Mouse (Mus musculus) T-helper 1 cell (primary cell): ENCODE measurements around the gene Klhl7.

Experiments
- in situ Hi-C: fragments of 300-600 bp; cut with MboI, MseI; formaldehyde crosslinking; loops from one replicate; pipeline ENCODE4 v1.15.1; 2025; ENCODE audit warnings: high pct_unique_total_duplicates

The Klhl7 gene

GRCm38 (mm10) chr5:24100106-24100809, at the start of gene Klhl7:
Klhl7 (plus strand) TSS chr5:24100605.
- in situ Hi-C loops = no loop called here

- in situ Hi-C loops = loop anchor here (25.0 kb wide), 1 partner anchor 190 kb away; no protein-coding TSS in a partner anchor
Measured at GRCm38 (mm10) chr5:24051755-24052675, 48.4 kb upstream of the Klhl7 start.

DNA sequence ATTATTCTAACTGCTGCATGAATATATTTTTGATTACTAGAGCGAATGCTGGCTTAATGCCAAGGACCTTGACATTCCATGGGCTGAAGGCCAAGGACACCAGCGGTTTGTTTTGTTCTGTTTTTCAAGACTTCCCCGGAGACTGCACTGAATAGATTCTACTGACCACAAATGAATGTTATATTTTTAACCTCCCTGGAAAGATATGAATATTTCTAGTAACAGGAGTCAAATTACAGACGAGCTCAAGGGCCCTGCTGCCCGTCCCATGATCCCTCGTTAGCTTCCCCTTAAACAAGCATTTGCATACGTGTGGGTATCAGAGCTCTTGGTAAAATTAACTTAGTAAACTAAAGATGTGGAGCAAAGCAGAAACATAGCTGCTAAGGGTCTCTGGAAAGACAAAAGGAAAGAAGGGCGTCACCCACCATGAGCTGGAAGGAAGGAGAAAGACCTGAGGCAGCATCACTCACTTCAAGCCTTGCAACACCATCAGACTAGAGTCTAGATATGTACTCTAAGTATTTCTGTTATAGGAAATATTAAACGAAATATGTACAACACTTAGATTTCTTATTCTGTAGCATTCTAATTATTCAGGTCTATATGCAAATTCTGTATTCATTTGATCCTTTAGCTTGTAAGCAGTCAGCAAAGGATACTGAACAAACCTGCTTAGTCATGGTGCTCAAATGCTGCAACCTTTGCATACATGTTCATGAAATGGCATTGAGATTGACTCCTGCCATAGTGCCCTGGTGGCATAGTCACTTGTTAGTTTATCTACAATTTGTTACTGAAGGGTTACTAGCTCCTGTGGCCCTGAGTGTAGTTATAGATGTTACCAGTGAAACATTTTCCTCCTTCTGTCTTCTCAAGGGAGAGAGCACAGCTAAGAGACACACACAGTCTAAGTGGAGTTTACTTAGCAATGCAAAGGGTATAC, 46.9 kb upstream of the Klhl7 start:
- in situ Hi-C loops = loop anchor here (25.0 kb wide), 1 partner anchor 191 kb away; no protein-coding TSS in a partner anchor

DNA sequence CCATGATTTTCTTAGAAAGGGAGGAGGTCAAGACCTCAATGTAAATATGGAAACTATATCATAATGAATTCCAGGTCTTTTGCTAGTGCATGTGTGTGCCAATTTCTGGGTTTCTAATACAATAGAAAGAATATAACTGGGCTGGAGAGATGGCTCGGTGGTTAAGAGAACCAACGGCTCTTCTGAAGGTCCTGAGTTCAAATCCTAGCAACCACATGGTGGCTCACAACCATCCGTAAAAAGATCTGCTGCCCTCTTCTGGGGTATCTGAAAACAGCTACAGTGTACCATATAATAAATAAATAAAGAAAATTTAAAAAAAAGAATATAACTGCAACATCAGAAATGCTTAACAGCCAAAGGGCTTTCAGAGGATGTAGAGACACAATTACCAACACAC, 46.0 kb upstream of the Klhl7 start:
- in situ Hi-C loops = loop anchor here (25.0 kb wide), 1 partner anchor 192 kb away; no protein-coding TSS in a partner anchor

DNA sequence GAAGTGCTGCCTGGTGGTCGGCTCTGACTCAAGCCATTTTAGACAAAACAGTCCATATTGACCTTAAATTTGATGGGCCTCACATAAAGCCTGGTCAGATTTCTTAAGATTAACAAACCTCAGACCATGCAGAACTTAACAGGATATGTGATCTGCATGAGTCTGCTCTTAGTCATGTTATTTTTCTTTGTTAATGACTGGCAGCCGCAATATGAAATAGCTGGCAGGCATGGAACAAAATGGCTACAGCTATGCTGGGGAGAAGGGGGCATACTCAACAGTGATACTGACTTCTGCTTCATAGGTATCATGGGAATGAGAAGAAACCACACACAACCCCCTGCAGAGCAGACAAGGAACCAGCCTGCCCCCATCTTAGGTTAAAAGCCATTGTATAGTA, 43.5 kb upstream of the Klhl7 start:
- in situ Hi-C loops = loop anchor here (25.0 kb wide), 1 partner anchor 195 kb away; no protein-coding TSS in a partner anchor

GRCm38 (mm10) chr5:24057592-24057991, 42.8 kb upstream of the Klhl7 start:
- in situ Hi-C loops = loop anchor here (25.0 kb wide), 1 partner anchor 195 kb away; no protein-coding TSS in a partner anchor

DNA sequence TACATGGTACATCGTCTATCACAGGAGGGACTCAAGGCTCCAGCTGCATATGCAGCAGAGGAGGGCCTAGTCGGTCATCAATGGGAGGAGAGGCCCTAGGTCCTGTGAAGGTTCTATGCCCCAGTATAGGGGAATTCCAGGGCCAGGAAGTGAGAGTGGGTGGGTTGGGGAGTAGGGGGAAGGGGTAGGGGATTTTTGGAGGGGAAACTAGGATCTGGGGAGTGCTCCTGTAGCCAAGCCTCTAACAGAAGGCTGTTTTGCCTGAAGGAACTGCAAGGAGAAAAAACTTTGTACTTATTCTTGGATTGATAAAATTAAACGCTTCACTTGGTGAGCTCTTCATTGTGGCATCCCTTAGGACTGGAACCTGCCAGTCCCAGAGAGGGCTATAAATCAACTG, 39.5 kb upstream of the Klhl7 start:
- in situ Hi-C loops = loop anchor here (25.0 kb wide), 1 partner anchor 199 kb away; no protein-coding TSS in a partner anchor

GRCm38 (mm10) chr5:24063034-24063433, 37.4 kb upstream of the Klhl7 start:
- in situ Hi-C loops = loop anchor here (25.0 kb wide), 1 partner anchor 201 kb away; no protein-coding TSS in a partner anchor

DNA sequence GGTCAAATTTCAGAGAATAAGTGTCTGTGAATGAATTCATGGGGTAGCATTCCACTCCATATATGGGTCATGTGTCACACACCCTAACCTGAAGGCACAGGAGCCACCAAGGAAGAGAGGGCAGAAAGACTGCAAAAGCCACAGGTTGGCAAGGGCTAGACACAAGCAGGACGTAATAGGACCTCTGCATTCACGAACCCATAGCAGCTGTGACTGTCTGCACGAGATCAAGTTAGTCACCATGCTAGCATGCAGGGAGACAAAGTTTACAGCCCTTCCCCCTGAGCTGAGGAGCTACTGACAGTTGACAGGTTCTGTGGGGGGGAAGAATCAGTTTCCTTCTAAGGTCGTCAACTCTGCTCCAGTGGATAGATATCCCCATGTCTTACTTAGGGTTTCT, 36.9 kb upstream of the Klhl7 start:
- in situ Hi-C loops = loop anchor here (25.0 kb wide), 1 partner anchor 201 kb away; no protein-coding TSS in a partner anchor

GRCm38 (mm10) chr5:24068955-24069354, 31.4 kb upstream of the Klhl7 start:
- in situ Hi-C loops = loop anchor here (25.0 kb wide), 1 partner anchor 207 kb away; no protein-coding TSS in a partner anchor

DNA sequence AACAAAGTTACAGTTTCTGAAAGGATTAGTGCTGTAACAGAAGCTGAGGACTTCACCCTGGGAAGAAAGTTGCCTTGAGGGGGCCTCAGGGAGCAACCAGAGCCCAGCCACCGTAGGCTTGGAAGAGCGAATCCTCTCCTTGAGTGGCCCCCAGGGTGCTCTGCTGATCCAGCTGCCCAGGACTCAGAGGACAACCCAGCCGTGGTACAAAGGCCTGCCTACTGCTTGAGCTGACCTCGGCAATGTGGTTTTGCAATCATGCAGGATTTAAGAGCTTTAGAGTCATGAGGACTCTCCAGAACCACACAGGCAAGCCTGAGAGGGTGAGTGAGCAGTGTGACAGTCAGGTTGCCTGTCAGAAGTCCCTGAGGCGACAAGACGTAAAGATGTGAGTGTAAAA, 28.4 kb upstream of the Klhl7 start:
- in situ Hi-C loops = loop anchor here (25.0 kb wide), 1 partner anchor 210 kb away; no protein-coding TSS in a partner anchor

DNA sequence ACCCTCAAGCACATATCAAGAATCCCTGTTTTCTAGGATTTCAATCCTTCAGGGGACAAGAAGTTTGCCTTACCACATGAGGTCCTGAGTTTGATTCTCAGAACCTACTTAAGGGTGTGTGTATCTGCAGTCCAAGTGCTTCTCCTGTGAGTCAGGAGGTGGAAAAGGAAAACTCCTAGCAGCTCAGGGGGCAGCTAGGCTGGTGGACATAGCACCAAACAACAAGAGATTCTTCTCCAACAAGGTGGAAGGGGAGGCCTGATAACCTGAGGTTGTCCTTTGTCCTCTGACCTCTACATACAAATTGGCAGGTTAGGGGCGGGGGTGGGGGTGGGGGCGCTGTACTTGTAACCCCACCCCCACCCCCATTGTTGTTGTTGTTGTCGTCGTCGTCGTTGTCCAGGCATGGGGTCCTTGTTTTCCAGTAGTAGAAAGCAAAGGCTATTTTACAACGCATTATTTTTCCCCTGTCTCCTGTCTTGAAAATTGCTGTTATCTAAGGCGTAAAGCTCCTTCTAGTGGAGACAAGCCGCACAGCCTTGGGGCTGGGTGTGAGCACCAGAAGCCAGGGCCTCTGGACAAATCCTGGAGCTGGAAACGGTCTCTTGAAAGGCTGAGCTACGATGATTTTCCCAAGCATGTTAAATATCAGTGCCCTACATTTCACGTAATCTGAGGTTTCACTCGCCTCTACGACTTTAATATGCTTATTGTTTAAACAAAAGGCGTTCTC, 23.3 kb upstream of the Klhl7 start:
- in situ Hi-C loops = no loop called here

- in situ Hi-C loops = no loop called here
Measured at GRCm38 (mm10) chr5:24077739-24078306, 22.6 kb upstream of the Klhl7 start.

GRCm38 (mm10) chr5:24078420-24079179, 21.8 kb upstream of the Klhl7 start:
- in situ Hi-C loops = no loop called here

GRCm38 (mm10) chr5:24080826-24081225, 19.6 kb upstream of the Klhl7 start:
- in situ Hi-C loops = no loop called here

- in situ Hi-C loops = no loop called here
Measured at GRCm38 (mm10) chr5:24084835-24085234, 15.6 kb upstream of the Klhl7 start.

DNA sequence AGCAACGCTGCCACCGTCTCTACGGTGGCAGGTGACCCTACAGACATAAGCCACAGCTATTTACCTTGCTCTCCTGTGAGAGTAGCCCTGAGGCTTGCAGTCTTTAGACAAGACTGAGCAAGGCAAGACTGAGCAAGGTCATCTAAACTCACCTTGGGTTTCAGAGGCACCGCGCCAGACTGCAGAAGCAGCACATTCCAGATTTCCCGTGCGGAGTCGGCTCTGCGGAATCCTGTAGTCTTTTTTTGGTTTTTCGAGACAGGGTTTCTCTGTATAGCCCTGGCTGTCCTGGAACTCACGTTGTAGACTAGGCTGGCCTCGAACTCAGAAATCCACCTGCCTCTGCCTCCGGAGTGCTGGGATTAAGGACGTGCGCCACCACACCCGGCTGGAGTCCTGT, 14.2 kb upstream of the Klhl7 start:
- in situ Hi-C loops = no loop called here

DNA sequence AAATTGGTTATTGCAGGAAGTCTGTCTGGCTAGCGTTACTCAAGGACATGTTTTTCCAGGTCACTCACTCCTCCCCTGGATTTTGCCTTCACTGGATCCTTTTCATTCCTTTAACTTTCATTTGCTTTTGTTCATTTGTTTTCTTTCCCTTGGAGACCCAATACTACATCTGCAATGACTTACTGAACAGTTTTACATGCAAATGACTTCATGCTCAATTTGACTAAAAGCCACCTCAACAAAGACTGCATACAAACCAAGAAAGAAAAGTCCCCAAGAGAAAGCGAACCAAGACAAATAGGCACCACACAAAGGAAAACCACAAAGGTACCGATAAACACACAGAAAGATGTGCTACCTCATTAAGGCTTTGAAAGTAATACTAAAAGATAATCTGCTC, 13.5 kb upstream of the Klhl7 start:
- in situ Hi-C loops = no loop called here

DNA sequence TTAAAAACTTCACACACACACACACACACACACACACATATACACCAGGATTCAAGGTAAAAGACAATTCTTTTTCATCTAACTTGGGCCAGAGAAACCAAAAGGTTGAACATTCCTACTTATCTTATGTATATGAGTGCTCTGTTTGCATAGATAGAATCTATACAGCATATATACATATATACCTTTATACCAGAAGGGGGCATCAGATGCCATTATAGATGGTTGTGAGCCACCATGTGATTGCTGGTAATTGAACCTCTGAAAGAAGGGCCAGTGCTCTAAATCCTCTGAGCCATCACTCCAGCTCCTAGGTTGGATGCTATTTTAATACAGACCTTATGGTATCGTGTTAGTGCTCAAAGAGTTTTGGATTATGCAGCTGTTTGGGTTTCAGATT, 12.0 kb upstream of the Klhl7 start:
- in situ Hi-C loops = no loop called here
